Mouse (Mus musculus): Measurements from ENCODE around the gene Poglut1.

- no peak for TF ChIP-seq CTCF (IDR thresholded peaks at IDR 0.05; ENCODE audit: extremely low read depth, insufficient read depth, insufficient read length, insufficient replicate concordance)
- TF ChIP-seq POLR2A (IDR thresholded peaks at IDR 0.05; ENCODE audit: low read depth, low read length): no peak
Measured at GRCm38 (mm10) chr16:38496604-38497140, 53.4 kb downstream of the Poglut1 start.

All from spleen, adult 2 months (tissue).